Mouse (Mus musculus): ENCODE results near the gene Hsd11b2. TPM values are rescaled to one million over a fixed set of nuclear protein-coding genes. Genes with fewer than 3 reads are reported as not detected.

Hsd11b2 gene
- total RNA-seq, 2 experiments from 2014 or later, result not detected

DNA sequence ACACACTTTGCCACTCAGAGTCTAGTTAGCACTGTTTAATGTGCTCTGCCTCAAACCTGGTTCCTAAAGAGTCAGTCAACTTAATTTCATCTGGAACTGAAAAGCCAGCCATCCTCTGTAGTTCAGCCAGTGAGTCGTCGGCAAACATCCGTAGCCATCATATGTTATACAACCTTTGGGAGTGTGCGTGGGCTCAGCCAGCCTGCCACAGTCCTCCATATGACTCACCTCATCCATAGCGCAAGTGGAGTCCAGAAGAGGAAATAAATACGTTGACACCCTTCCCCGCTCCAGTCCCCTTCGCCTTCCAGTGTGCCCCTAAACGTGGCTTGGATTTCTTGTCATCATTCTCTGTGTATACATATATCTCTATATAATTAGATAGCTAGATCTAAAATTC lies 53.3 kb downstream of the Hsd11b2 start:
- intact Hi-C loops (cut with DNase I), result no loop called here
- no peak for TF ChIP-seq CTCF (IDR thresholded peaks at IDR 0.05)
- H3K4me3 ChIP-seq, result no peak overlapping the region
- H3K27ac ChIP-seq, result peak overlapping the region; percentile 56
- peak; percentile 20 to 43 for DNase-seq (ENCODE audit: extremely low spot score in 1 of 2, low spot score in 2 of 2)

- TF ChIP-seq CTCF (IDR thresholded peaks at IDR 0.05), result no peak
- no peak for DNase-seq (ENCODE audit: extremely low spot score in 1 of 2, low spot score in 2 of 2)
- no peak overlapping the region for H3K4me3 ChIP-seq
- intact Hi-C loops (cut with DNase I), result no loop called here
- H3K27ac ChIP-seq, result no peak overlapping the region
Measured at GRCm38 (mm10) chr8:105573427-105573826, 54.9 kb downstream of the Hsd11b2 start.

Other genes starting within 250 kb of the Hsd11b2 start
- 10 to 100 TPM; 17.2 to 17.5 TPM for gene Hsf4, start 249.0 kb upstream of the Hsd11b2 start, total RNA-seq (2021)
- gene Nol3, start 242.6 kb upstream of the Hsd11b2 start, total RNA-seq (2021), result 10 to 100 TPM in 1 of 2 experiments, 1 to 10 TPM in 1; 8.9 to 10.4 TPM
- 10 to 100 TPM; 28.0 to 30.0 TPM for gene 4931428F04Rik, start 228.9 kb upstream of the Hsd11b2 start, total RNA-seq (2021)
- gene Exoc3l, start 222.7 kb upstream of the Hsd11b2 start, total RNA-seq (2021), result 1 to 10 TPM; 1.1 to 2.2 TPM
- gene E2f4, start 221.1 kb upstream of the Hsd11b2 start, total RNA-seq (2021), result 10 to 100 TPM; 36.4 to 39.3 TPM
- 1 to 10 TPM; 1.4 to 1.9 TPM for gene Elmo3, start 213.2 kb upstream of the Hsd11b2 start, total RNA-seq (2021)
- 1 to 10 TPM; 6.6 to 6.8 TPM for gene Lrrc29, start 192.5 kb upstream of the Hsd11b2 start, total RNA-seq (2021)
- gene Tmem208, start 192.4 kb upstream of the Hsd11b2 start, total RNA-seq (2021), result 10 to 100 TPM; 35.4 to 40.1 TPM
- 1 to 10 TPM; 3.5 to 3.7 TPM for gene Fhod1, start 170.8 kb upstream of the Hsd11b2 start, total RNA-seq (2021)
- gene Slc9a5, start 169.9 kb upstream of the Hsd11b2 start, total RNA-seq (2021), result 10 to 100 TPM; 41.9 to 42.5 TPM
- gene Plekhg4, start 145.5 kb upstream of the Hsd11b2 start, total RNA-seq (2021), result 1 to 10 TPM; 3.7 to 4.5 TPM
- not detected for gene Kctd19, start 105.3 kb upstream of the Hsd11b2 start, total RNA-seq (2021)
- under 1 TPM in 1 of 2 experiments, not detected in 1; 0.27 TPM for gene Lrrc36, start 105.2 kb upstream of the Hsd11b2 start, total RNA-seq (2021)
- gene Tppp3, start 47.2 kb upstream of the Hsd11b2 start, total RNA-seq (2021), result 10 to 100 TPM; 36.1 to 42.5 TPM
- gene Zdhhc1, start 21.9 kb upstream of the Hsd11b2 start, total RNA-seq (2021), result 10 to 100 TPM; 43.0 to 48.7 TPM
- 100 to 1,000 TPM; 288 to 319 TPM for gene Atp6v0d1, start 47.3 kb downstream of the Hsd11b2 start, total RNA-seq (2021)
- gene Ripor1, start 86.5 kb downstream of the Hsd11b2 start, total RNA-seq (2021), result 10 to 100 TPM; 81.0 to 91.4 TPM
- gene Ctcf, start 117.8 kb downstream of the Hsd11b2 start, total RNA-seq (2021), result 10 to 100 TPM; 67.4 to 70.2 TPM
- not detected for gene Agrp, start 118.6 kb downstream of the Hsd11b2 start, total RNA-seq (2021)
- gene Carmil2, start 167.5 kb downstream of the Hsd11b2 start, total RNA-seq (2021), result 10 to 100 TPM; 60.4 to 65.0 TPM
- 10 to 100 TPM; 51.7 to 56.6 TPM for gene Acd, start 182.3 kb downstream of the Hsd11b2 start, total RNA-seq (2021)
- 10 to 100 TPM; 43.0 to 47.2 TPM for gene Pard6a, start 182.4 kb downstream of the Hsd11b2 start, total RNA-seq (2021)
- gene 4933405L10Rik, start 188.9 kb downstream of the Hsd11b2 start, total RNA-seq (2021), result under 1 TPM in 1 of 2 experiments, not detected in 1; 0.29 TPM
- gene Enkd1, start 189.5 kb downstream of the Hsd11b2 start, total RNA-seq (2021), result 10 to 100 TPM in 1 of 2 experiments, 1 to 10 TPM in 1; 9.6 to 10.6 TPM
- 10 to 100 TPM; 21.0 to 26.0 TPM for gene Gfod2, start 239.9 kb downstream of the Hsd11b2 start, total RNA-seq (2021)

All from left cerebral cortex, adult 2 months (tissue).